Mouse (Mus musculus): ENCODE results near the gene Olfr1123. TPM values are rescaled to one million over a fixed set of nuclear protein-coding genes. Genes with fewer than 3 reads are reported as not detected.
"Not testable (repeated sequence)": the region's sequence is repeated elsewhere in the genome, so short reads cannot be mapped to it uniquely, and the experiment has no call there.

The Olfr1123 gene
- polyA plus RNA-seq (2015; fragmentation: Nextera tagmentation; extraction: Ambion mirVana) = not detected in 2 replicates

DNA sequence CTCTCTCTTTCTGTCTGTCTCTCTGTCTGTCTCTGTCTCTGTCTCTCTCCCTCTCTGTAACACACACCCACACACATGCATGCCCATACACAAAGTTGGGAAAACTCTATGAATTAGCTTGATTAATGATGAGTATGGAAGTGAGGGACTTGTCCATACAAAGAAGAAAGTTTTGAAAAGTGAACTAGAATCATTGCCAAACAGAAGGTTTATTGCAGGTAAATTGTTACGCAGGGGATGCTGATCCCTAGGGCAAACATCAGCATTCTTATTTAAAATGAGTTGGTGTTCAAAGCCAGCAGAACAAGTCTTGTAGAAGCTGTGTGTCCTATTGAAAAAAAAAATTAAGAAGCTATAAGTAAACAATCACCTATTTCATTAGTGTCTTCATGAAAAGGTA is at the start of gene Olfr1123:
Gene Olfr1123, plus strand, starts transcription at position 301 of the 400 bp plus-strand sequence.
- Histone ChIP-seq H3K27ac (ENCODE audit: low read length) (no peak within 1 kb of the TSS), H3K9ac (ENCODE audit: low read depth, low read length) (no peak within 1 kb of the TSS), H3K36me3 (ENCODE audit: control insufficient read depth, insufficient read depth, low read length) (no peaks in the 10 kb centered on the region), H3K4me2 (ENCODE audit: low read length) (no peak within 1 kb of the TSS), H3K4me3 (ENCODE audit: low read depth, low read length) (no peak within 1 kb of the TSS), H3K4me1 (ENCODE audit: control insufficient read depth, insufficient read depth, low read length) (no peaks in the 10 kb centered on the region), H3K9me3 (replicated peaks; ENCODE audit: control insufficient read depth, low read length, poor library complexity, severe bottlenecking) (no peaks in the 10 kb centered on the region), H3K27me3 (ENCODE audit: control insufficient read depth, insufficient read depth, low read depth, low read length) (no peaks in the 10 kb centered on the region)
- no peak for ATAC-seq
- WGBS = 94% methylated on average over 1 of the region's 1 CpGs

DNA sequence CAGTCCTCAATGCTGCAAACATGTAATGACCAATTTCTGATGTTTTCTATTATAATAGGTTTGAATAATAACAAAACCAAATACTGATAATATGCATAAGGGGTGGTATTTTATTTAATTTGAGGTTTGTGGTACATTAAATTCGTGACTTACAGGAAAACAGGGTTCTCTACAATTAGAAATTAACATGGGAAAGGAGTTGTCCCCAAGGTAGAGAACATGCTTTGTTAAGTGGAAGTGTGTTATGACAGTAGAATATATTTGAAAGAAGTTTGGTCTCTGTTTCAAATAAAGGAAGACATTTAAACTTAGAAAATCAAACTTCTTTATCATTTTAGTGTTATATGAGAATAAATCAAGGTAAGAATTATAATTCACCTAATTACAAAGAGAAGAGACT is 46.8 kb upstream of the Olfr1123 start, which contains the start of gene Olfr1121:
Gene Olfr1121, plus strand, starts transcription at position 301 of the 400 bp plus-strand sequence.
- H3K4me3 ChIP-seq (ENCODE audit: low read depth, low read length) = no peak within 1 kb of the TSS
- no peak within 1 kb of the TSS for H3K27ac ChIP-seq (ENCODE audit: low read length)
- H3K4me1 ChIP-seq (ENCODE audit: control insufficient read depth, insufficient read depth, low read length) = no peaks in the 10 kb centered on the region
- no peaks in the 10 kb centered on the region for H3K9me3 ChIP-seq (replicated peaks; ENCODE audit: control insufficient read depth, low read length, poor library complexity, severe bottlenecking)
- H3K27me3 ChIP-seq (ENCODE audit: control insufficient read depth, insufficient read depth, low read depth, low read length) = no peaks in the 10 kb centered on the region
- no peaks in the 10 kb centered on the region for H3K36me3 ChIP-seq (ENCODE audit: control insufficient read depth, insufficient read depth, low read length)
- 28% methylated on average over 1 of the region's 1 CpGs for WGBS
- no peak within 1 kb of the TSS for H3K9ac ChIP-seq (ENCODE audit: low read depth, low read length)
- ATAC-seq = no peak
- no peak within 1 kb of the TSS for H3K4me2 ChIP-seq (ENCODE audit: low read length)

DNA sequence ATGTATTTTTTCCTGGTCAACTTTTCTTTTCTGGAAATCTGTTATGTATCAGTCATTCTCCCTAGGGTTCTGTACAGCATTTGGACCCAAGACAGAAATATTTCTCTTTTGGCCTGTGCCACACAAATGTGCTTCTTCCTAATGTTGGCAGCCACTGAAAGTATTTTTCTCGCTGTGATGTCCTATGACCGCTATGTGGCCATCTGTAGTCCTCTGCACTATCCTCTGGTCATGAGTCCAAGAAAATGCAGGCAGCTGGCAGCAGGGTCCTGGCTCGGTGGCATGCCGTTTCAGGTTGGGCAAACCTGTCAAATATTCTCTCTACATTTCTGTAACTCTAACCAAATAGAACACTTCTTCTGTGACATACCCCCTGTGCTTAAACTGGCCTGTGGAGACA is 44.7 kb upstream of the Olfr1123 start:
- Histone ChIP-seq H3K9ac (ENCODE audit: low read depth, low read length) (no peak overlapping the region), H3K4me1 (ENCODE audit: control insufficient read depth, insufficient read depth, low read length) (no peaks in the 10 kb centered on the region), H3K4me2 (ENCODE audit: low read length) (no peak overlapping the region), H3K4me3 (ENCODE audit: low read depth, low read length) (no peak overlapping the region), H3K9me3 (replicated peaks; ENCODE audit: control insufficient read depth, low read length, poor library complexity, severe bottlenecking) (no peaks in the 10 kb centered on the region), H3K36me3 (ENCODE audit: control insufficient read depth, insufficient read depth, low read length) (no peaks in the 10 kb centered on the region), H3K27ac (ENCODE audit: low read length) (no peak overlapping the region), H3K27me3 (ENCODE audit: control insufficient read depth, insufficient read depth, low read depth, low read length) (no peaks in the 10 kb centered on the region)
- ATAC-seq = no peak
- 90% methylated on average over 4 of the region's 4 CpGs for WGBS

DNA sequence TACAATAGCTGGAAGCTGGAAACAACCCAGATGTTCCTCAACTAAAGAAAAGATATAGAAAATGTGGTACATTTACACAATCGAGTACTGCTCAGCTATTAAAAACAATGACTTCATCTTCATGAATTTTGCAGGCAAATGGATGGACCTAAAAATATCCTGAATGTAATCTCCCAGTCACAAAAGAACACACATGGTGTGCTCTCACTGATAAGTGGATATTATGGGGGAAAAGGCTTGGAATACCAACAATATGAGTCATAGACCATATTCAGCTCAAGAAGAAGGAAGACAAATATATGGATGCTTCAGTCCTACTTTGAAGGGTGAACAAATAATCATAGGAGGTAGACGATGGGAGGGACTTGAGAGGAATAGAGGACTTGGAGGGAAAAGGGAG is 32.5 kb upstream of the Olfr1123 start:
- Histone ChIP-seq H3K9me3 (replicated peaks; ENCODE audit: control insufficient read depth, low read length, poor library complexity, severe bottlenecking) (no peaks in the 10 kb centered on the region), H3K27me3 (ENCODE audit: control insufficient read depth, insufficient read depth, low read depth, low read length) (no peaks in the 10 kb centered on the region), H3K9ac (ENCODE audit: low read depth, low read length) (no peak overlapping the region), H3K4me3 (ENCODE audit: low read depth, low read length) (no peak overlapping the region), H3K36me3 (ENCODE audit: control insufficient read depth, insufficient read depth, low read length) (no peaks in the 10 kb centered on the region), H3K4me2 (ENCODE audit: low read length) (no peak overlapping the region), H3K27ac (ENCODE audit: low read length) (no peak overlapping the region), H3K4me1 (ENCODE audit: control insufficient read depth, insufficient read depth, low read length) (no peaks in the 10 kb centered on the region)
- no peak for ATAC-seq
- 86% methylated on average over 2 of the region's 2 CpGs for WGBS

DNA sequence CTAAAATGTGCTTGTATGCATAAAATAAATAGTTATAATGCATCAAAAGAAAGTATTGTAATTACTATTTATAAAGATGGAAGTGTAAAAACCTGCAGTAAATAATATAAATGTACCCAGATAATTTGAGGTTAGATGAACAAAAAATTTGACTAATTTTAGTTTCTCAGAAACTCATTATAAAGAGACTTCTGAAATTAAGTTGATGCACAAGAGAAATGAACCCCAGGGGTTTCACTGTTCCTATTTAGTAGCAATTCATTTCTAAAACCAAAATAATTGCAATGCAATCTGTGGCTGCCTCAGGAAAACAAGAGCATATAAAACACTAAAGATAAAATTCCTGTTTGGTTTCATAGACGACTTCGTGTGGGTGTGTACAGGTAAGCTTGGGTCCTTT is 30.9 kb upstream of the Olfr1123 start, which contains the start of gene Olfr1122:
Gene Olfr1122, plus strand, starts transcription at position 301 of the 400 bp plus-strand sequence.
- Histone ChIP-seq H3K27ac (ENCODE audit: low read length) (no peak within 1 kb of the TSS), H3K4me3 (ENCODE audit: low read depth, low read length) (no peak within 1 kb of the TSS), H3K4me1 (ENCODE audit: control insufficient read depth, insufficient read depth, low read length) (no peaks in the 10 kb centered on the region), H3K4me2 (ENCODE audit: low read length) (no peak within 1 kb of the TSS), H3K9ac (ENCODE audit: low read depth, low read length) (no peak within 1 kb of the TSS), H3K9me3 (replicated peaks; ENCODE audit: control insufficient read depth, low read length, poor library complexity, severe bottlenecking) (no peaks in the 10 kb centered on the region), H3K27me3 (ENCODE audit: control insufficient read depth, insufficient read depth, low read depth, low read length) (no peaks in the 10 kb centered on the region), H3K36me3 (ENCODE audit: control insufficient read depth, insufficient read depth, low read length) (no peaks in the 10 kb centered on the region)
- WGBS = 88% methylated on average over 2 of the region's 2 CpGs
- no peak for ATAC-seq

DNA sequence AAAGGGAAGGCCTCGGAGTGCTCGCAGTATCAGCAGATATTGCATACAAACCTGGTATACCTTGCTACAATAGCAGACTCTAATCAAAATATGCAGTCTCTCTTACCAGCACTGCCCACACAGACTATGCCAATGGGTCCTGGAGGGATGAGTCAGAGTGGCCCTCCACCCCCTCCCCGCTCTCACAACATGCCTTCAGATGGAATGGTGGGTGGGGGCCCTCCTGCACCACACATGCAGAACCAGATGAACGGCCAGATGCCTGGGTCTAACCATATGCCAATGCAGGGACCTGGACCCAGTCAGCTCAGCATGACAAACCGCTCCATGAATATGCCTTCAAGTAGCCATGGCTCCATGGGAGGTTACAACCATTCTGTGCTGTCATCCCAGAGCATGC is 22.8 kb upstream of the Olfr1123 start:
- not testable (repeated sequence) for H3K4me1 ChIP-seq (ENCODE audit: control insufficient read depth, insufficient read depth, low read length); H3K36me3 ChIP-seq (ENCODE audit: control insufficient read depth, insufficient read depth, low read length); H3K27me3 ChIP-seq (ENCODE audit: control insufficient read depth, insufficient read depth, low read depth, low read length); H3K9me3 ChIP-seq (replicated peaks; ENCODE audit: control insufficient read depth, low read length, poor library complexity, severe bottlenecking); ATAC-seq; H3K27ac ChIP-seq (ENCODE audit: low read length); H3K4me3 ChIP-seq (ENCODE audit: low read depth, low read length); H3K4me2 ChIP-seq (ENCODE audit: low read length); H3K9ac ChIP-seq (ENCODE audit: low read depth, low read length)
- 98% methylated on average over 5 of the region's 5 CpGs for WGBS

DNA sequence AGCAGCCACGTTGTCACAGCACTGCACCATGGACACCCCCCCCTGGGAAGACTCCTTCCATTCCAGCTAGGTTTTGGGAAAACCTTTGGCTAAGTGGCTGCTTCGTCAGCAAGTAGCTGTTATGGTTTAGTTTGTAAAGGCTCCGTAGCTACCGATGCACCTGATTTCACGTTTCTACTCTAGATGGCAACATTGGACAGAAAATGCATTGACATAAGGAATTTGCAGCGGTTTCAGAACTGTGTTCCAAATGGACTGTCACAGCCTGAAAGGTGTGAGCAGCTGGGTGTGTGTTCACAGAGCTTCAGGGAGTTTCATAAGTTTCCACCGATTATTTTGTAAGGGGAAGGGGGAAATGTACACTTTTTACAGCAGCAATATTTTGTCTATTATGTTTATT is 21.7 kb upstream of the Olfr1123 start:
- H3K4me3 ChIP-seq (ENCODE audit: low read depth, low read length); H3K9ac ChIP-seq (ENCODE audit: low read depth, low read length); H3K4me2 ChIP-seq (ENCODE audit: low read length); H3K9me3 ChIP-seq (replicated peaks; ENCODE audit: control insufficient read depth, low read length, poor library complexity, severe bottlenecking); ATAC-seq; H3K36me3 ChIP-seq (ENCODE audit: control insufficient read depth, insufficient read depth, low read length); H3K4me1 ChIP-seq (ENCODE audit: control insufficient read depth, insufficient read depth, low read length); H3K27ac ChIP-seq (ENCODE audit: low read length); H3K27me3 ChIP-seq (ENCODE audit: control insufficient read depth, insufficient read depth, low read depth, low read length): not testable (repeated sequence)
- WGBS = 81% methylated on average over 7 of the region's 7 CpGs

DNA sequence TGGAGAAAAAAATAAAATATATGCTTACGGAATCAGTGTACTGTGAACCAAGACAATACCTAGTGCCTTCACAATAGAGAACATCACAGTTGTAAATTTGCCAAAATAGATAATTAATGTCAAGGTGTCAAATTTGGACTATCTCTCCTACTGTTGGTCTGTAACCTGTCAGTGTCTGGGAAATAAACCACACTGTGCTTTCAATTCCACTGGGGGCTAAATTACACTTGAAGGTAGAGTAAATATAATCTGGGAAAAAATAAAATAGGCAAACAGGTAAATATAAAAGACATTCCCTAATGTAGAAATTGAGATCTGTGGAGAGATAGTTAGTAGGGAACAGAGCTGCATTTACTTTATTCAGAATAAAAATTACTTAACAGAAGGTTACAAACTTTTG is 13.5 kb downstream of the Olfr1123 start, which contains the start of gene Olfr1124:
Gene Olfr1124, plus strand, starts transcription at position 301 of the 400 bp plus-strand sequence.
- Histone ChIP-seq H3K36me3 (ENCODE audit: control insufficient read depth, insufficient read depth, low read length) (no peaks in the 10 kb centered on the region), H3K4me3 (ENCODE audit: low read depth, low read length) (no peak within 1 kb of the TSS), H3K4me2 (ENCODE audit: low read length) (no peak within 1 kb of the TSS), H3K9me3 (replicated peaks; ENCODE audit: control insufficient read depth, low read length, poor library complexity, severe bottlenecking) (no peaks in the 10 kb centered on the region), H3K4me1 (ENCODE audit: control insufficient read depth, insufficient read depth, low read length) (no peaks in the 10 kb centered on the region), H3K27me3 (ENCODE audit: control insufficient read depth, insufficient read depth, low read depth, low read length) (no peaks in the 10 kb centered on the region), H3K27ac (ENCODE audit: low read length) (no peak within 1 kb of the TSS), H3K9ac (ENCODE audit: low read depth, low read length) (no peak within 1 kb of the TSS)
- no peak for ATAC-seq
- 93% methylated on average over 1 of the region's 1 CpGs for WGBS

DNA sequence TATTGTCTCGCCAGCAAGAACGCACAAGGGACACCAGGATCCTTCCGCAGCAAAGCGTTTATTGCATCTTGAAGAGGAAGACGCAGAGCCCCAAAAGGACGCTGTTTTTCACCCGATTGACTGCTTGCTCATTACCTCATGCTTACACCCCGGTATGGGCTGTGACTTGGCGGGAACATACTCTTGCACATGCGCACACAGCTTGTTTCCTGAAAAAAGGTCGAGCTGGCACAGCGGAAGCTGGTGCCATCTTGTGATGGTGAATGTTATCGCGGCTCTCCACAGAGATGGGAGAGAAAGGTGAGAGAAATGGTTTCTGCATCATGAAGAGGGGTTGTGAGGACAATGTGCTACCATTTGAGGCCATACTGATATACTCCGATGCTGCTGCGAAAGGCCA is 21.3 kb downstream of the Olfr1123 start:
- ATAC-seq = no peak
- Histone ChIP-seq H3K4me2 (ENCODE audit: low read length) (no peak overlapping the region), H3K27ac (ENCODE audit: low read length) (no peak overlapping the region), H3K4me3 (ENCODE audit: low read depth, low read length) (no peak overlapping the region), H3K4me1 (ENCODE audit: control insufficient read depth, insufficient read depth, low read length) (no peaks in the 10 kb centered on the region), H3K9ac (ENCODE audit: low read depth, low read length) (no peak overlapping the region), H3K9me3 (replicated peaks; ENCODE audit: control insufficient read depth, low read length, poor library complexity, severe bottlenecking) (no peaks in the 10 kb centered on the region), H3K36me3 (ENCODE audit: control insufficient read depth, insufficient read depth, low read length) (no peaks in the 10 kb centered on the region), H3K27me3 (ENCODE audit: control insufficient read depth, insufficient read depth, low read depth, low read length) (no peaks in the 10 kb centered on the region)
- WGBS = 93% methylated on average over 16 of the region's 16 CpGs
